9 mouse cellular contexts compared by ENCODE assay signal in genomic region chr9:120866251-120866650, GRCm38 (mm10).
DNase-seq lines count a peak whose midpoint lies in the region; ATAC-seq and TF ChIP-seq lines count a peak whose summit lies in the region.
"Had no signal": no experiment of that assay in that cellular context is flagged by ENCODE, and none has a peak within 500 bp of the region (broad histone marks: within the 10 kb centered on the region; RNA-seq: fewer than 3 reads in every experiment).

No protein-coding gene starts in this region.

- 29% methylated on average over 5 of the region's 5 CpGs for WGBS in lung, embryonic 14.5 days
- WGBS in forebrain, embryonic 13.5 days, result 39% methylated on average over 5 of the region's 5 CpGs
- WGBS in midbrain, embryonic 15.5 days, result 59% methylated on average over 5 of the region's 5 CpGs

- H3K4me1 ChIP-seq in lung, embryonic 14.5 days (ENCODE audit: insufficient read depth), result peaks cover 37% of the 10 kb centered on the region
- peaks cover 84% of the 10 kb centered on the region for H3K4me1 ChIP-seq in forebrain, embryonic 13.5 days
- peaks cover 44% of the 10 kb centered on the region for H3K4me1 ChIP-seq in midbrain, embryonic 15.5 days

- no peak for DNase-seq in lung, embryonic 14.5 days
- DNase-seq in lung, postnatal 10 days, result no peak
- peak; percentile 73 for DNase-seq in cerebellum, adult 9-10 months
- no peak for DNase-seq in liver
- DNase-seq in frontal cortex, postnatal 14 days (ENCODE audit: low spot score in 2 of 2), result no peak
- DNase-seq: kidney, adult 11 months had no signal

- H3K27ac ChIP-seq in lung, embryonic 14.5 days (ENCODE audit: low read depth), result peak overlapping the region; percentile 61
- peak overlapping the region; percentile 85 for H3K27ac ChIP-seq in forebrain, embryonic 13.5 days
- 0 out of 2 replicates have a peak overlapping the region, but pooled peaks have one; percentile 22 for H3K27ac ChIP-seq in midbrain, embryonic 15.5 days

- H3K4me2 ChIP-seq in lung, embryonic 14.5 days, result no peak overlapping the region
- H3K4me2 ChIP-seq in forebrain, embryonic 13.5 days, result peak overlapping the region; percentile 24; the same call in 1 of the 2 replicates
- no peak overlapping the region for H3K4me2 ChIP-seq in midbrain, embryonic 15.5 days

- TF ChIP-seq CTCF in lung, embryonic 14.5 days (IDR thresholded peaks at IDR 0.05; ENCODE audit: low read depth), result no peak

- H3K9ac ChIP-seq in lung, embryonic 14.5 days, result no peak overlapping the region
- no peak overlapping the region for H3K9ac ChIP-seq in forebrain, embryonic 13.5 days
- no peak overlapping the region for H3K9ac ChIP-seq in midbrain, embryonic 15.5 days

- H3K36me3 ChIP-seq in lung, embryonic 14.5 days (ENCODE audit: insufficient read depth), result no peaks in the 10 kb centered on the region
- no peaks in the 10 kb centered on the region for H3K36me3 ChIP-seq in forebrain, embryonic 13.5 days (ENCODE audit: poor library complexity, severe bottlenecking)
- H3K36me3 ChIP-seq in midbrain, embryonic 15.5 days (replicated peaks), result no peaks in the 10 kb centered on the region

- H3K4me3 ChIP-seq in lung, embryonic 14.5 days (ENCODE audit: low read depth, low read length), result no peak overlapping the region
- H3K4me3 ChIP-seq in forebrain, embryonic 13.5 days, result no peak overlapping the region
- H3K4me3 ChIP-seq in midbrain, embryonic 15.5 days, result no peak overlapping the region

- H3K9me3 ChIP-seq in lung, embryonic 14.5 days (ENCODE audit: low read depth, low read length), result no peaks in the 10 kb centered on the region
- H3K9me3 ChIP-seq in forebrain, embryonic 13.5 days (replicated peaks), result no peaks in the 10 kb centered on the region
- no peaks in the 10 kb centered on the region for H3K9me3 ChIP-seq in midbrain, embryonic 15.5 days

- no peak for ATAC-seq in lung, embryonic 14.5 days (ENCODE audit: insufficient read depth)
- ATAC-seq in forebrain, embryonic 13.5 days, result peak; percentile 32; the same call in 1 of the 2 replicates
- ATAC-seq in midbrain, embryonic 15.5 days (replicated peaks), result no peak
- no peak for ATAC-seq in erythroid progenitor cell, adult 5-6 weeks (replicated peaks; ENCODE audit: low FRiP score, poor library complexity, severe bottlenecking)

- H3K27me3 ChIP-seq in lung, embryonic 14.5 days (ENCODE audit: insufficient read depth, low read length), result no peaks in the 10 kb centered on the region
- H3K27me3 ChIP-seq in forebrain, embryonic 13.5 days, result no peaks in the 10 kb centered on the region
- H3K27me3 ChIP-seq in midbrain, embryonic 15.5 days (replicated peaks), result no peaks in the 10 kb centered on the region

Comparison
In these comparisons a context has a peak if more than half of its experiments do, and no peak if none do; other contexts are left out.
1. H3K27ac ChIP-seq: peak in every context shown above with its lines; median percentile 85 in forebrain, embryonic 13.5 days; 61 in lung, embryonic 14.5 days; 22 in midbrain, embryonic 15.5 days.